Mouse (Mus musculus) forebrain, embryonic 16.5 days (tissue): ENCODE results near the gene Vti1a. TPM values are rescaled to one million over a fixed set of nuclear protein-coding genes. Genes with fewer than 3 reads are reported as not detected.

Experiments
- ATAC-seq: fragments of 200-750 bp; cut with Nextera tagmentation; 2 replicates; pipeline ENCODE4 v1.8.0; 2017; ENCODE audit warnings: mild to moderate bottlenecking, moderate library complexity
- H3K27ac ChIP-seq: fragments of 300-500 bp; sonication (generic); 2 replicates; pipeline ENCODE4 v1.5.1; 2014; ENCODE audit warnings: low read length, control low read depth
- H3K27me3 ChIP-seq: fragments of 300-500 bp; sonication (generic); replicated peaks from 2 replicates; pipeline ENCODE4 v1.6.1; 2014; ENCODE audit warnings: low read length; ENCODE audit not compliant: control insufficient read depth, insufficient read depth
- H3K36me3 ChIP-seq: fragments of 300-500 bp; sonication (generic); 2 replicates; pipeline ENCODE4 v1.6.1; 2014; ENCODE audit not compliant: control insufficient read depth, insufficient read depth
- H3K4me1 ChIP-seq: fragments of 300-500 bp; sonication (generic); replicated peaks from 2 replicates; pipeline ENCODE4 v1.6.1; 2014; ENCODE audit warnings: low read length; ENCODE audit not compliant: control insufficient read depth, insufficient read depth
- H3K4me2 ChIP-seq: fragments of 300-500 bp; sonication (generic); 2 replicates; pipeline ENCODE4 v1.6.1; 2014; ENCODE audit warnings: mild to moderate bottlenecking, low read length, control low read depth
- H3K4me3 ChIP-seq: fragments of 300-500 bp; sonication (generic); replicated peaks from 2 replicates; pipeline ENCODE4 v1.5.1; 2014; ENCODE audit warnings: mild to moderate bottlenecking, low read length, control low read depth
- H3K9ac ChIP-seq: fragments of 300-500 bp; sonication (generic); replicated peaks from 2 replicates; pipeline ENCODE4 v1.6.1; 2014; ENCODE audit warnings: low read depth, low read length, control low read depth
- H3K9me3 ChIP-seq: fragments of 300-500 bp; sonication (generic); 2 replicates; pipeline ENCODE4 v1.6.1; 2016; ENCODE audit warnings: low read length; ENCODE audit not compliant: control insufficient read depth
- WGBS: fragments of 180-500 bp; shearing (Covaris S2); extraction: QIAGEN DNeasy Blood & Tissue Kit; methylation state at CpG from one replicate; pipeline ENCODE4 v1.1.7; 2014; 5-methylcytosine and 5-hydroxymethylcytosine counted together
- polyA plus RNA-seq: library from polyadenylated mRNA; unstranded; fragments of >200 nt; fragmentation: Nextera tagmentation; extraction: Ambion mirVana; gene quantifications from 2 replicates; pipeline ENCODE4 v1.2.1, GENCODE M21; 2015

The Vti1a gene
- polyA plus RNA-seq, 1 experiment from 2014 or later: 34.4 TPM

DNA sequence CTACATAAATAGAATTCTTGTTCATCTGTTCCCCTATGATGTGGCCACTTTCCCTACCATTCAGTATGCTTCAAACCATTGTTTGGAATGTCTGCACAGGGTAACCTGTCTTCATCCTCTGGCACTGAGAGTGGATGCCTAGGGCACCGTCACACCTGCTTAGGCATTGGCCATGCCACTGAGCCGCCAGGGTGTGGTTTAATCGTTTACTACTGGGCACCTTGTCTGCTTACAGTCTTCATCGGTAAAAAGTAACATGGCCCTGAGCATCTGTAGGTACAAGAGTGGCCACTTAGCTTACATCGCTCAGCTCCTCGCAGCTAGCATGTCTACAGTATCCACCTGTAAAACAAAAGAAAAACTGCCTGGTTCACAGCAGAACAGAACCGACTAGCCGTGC, 264.1 kb downstream of the Vti1a start:
- WGBS: 91% methylated on average over 8 of the region's 8 CpGs
- Histone ChIP-seq H3K27ac (no peak overlapping the region), H3K27me3 (no peaks in the 10 kb centered on the region; the same call in 1 of the 2 replicates), H3K36me3 (no peaks in the 10 kb centered on the region), H3K9me3 (no peaks in the 10 kb centered on the region), H3K4me2 (no peak overlapping the region), H3K9ac (no peak overlapping the region), H3K4me3 (no peak overlapping the region), H3K4me1 (peaks cover 15% of the 10 kb centered on the region)
- ATAC-seq: no peak

DNA sequence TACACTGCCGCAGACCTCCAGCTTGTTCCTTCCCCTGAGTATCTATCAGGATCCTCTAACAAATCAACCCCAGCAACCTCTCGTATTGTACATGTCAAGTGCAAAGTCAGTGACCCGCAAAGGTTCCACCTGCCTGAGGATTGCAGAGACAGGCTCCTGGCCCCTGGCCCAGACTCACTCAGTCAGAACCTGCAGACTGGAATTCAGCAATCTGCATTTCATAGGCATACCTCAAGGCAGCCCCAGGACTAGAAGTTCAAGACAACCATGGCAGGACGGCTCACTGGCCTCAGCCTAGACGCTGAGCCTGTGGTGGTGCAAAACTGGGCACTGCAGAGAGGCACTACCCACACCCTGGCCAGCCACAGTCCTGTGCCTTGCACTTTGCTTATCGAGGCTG, 264.6 kb downstream of the Vti1a start:
- Histone ChIP-seq H3K27ac (no peak overlapping the region), H3K4me1 (peaks cover 15% of the 10 kb centered on the region), H3K9me3 (no peaks in the 10 kb centered on the region), H3K36me3 (no peaks in the 10 kb centered on the region), H3K9ac (no peak overlapping the region), H3K4me3 (no peak overlapping the region), H3K4me2 (no peak overlapping the region), H3K27me3 (no peaks in the 10 kb centered on the region; the same call in 1 of the 2 replicates)
- WGBS: 73% methylated on average over 6 of the region's 6 CpGs
- no peak for ATAC-seq

DNA sequence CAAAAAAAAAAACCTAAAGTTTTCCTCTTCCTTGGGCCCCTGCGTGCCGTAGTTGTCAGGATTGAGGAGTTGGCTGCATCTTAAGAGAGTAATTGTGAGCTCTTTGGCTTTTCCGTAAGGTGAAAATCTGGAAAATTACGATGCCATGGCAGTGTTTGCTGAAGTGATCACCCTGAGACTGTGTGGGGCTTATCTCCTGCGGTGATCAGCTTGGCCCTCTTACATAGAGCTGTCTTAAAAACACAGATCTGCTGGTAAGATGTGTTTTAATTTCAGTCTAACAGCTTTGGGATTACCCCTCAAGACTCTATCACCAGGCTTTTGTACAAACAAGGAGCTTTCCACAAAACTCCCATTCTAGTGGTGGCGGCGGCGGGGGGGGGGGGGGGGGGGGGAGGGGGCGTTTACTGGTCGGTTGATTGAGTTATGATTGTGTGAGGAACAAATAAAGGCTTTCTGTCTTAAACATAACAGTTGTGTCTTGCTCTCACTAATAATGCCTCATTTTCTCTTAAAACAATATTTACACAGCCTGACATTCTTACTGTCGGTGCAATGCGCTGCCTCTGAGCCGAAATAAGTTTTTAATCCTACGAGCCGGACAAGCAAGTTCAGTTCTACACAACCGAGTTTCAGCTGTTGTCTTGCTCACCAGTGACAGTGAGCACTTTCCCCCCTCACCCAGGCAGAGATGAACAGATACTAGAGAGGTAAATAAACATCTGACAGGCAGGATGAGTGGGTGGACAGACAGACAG, 267.0 kb downstream of the Vti1a start:
- Histone ChIP-seq H3K4me2 (no peak overlapping the region), H3K27ac (no peak overlapping the region), H3K4me1 (peaks cover 8% of the 10 kb centered on the region), H3K27me3 (no peaks in the 10 kb centered on the region; the same call in 1 of the 2 replicates), H3K36me3 (no peaks in the 10 kb centered on the region), H3K4me3 (no peak overlapping the region), H3K9me3 (no peaks in the 10 kb centered on the region), H3K9ac (no peak overlapping the region)
- ATAC-seq: no peak
- WGBS: 26% methylated on average over 13 of the region's 16 CpGs

DNA sequence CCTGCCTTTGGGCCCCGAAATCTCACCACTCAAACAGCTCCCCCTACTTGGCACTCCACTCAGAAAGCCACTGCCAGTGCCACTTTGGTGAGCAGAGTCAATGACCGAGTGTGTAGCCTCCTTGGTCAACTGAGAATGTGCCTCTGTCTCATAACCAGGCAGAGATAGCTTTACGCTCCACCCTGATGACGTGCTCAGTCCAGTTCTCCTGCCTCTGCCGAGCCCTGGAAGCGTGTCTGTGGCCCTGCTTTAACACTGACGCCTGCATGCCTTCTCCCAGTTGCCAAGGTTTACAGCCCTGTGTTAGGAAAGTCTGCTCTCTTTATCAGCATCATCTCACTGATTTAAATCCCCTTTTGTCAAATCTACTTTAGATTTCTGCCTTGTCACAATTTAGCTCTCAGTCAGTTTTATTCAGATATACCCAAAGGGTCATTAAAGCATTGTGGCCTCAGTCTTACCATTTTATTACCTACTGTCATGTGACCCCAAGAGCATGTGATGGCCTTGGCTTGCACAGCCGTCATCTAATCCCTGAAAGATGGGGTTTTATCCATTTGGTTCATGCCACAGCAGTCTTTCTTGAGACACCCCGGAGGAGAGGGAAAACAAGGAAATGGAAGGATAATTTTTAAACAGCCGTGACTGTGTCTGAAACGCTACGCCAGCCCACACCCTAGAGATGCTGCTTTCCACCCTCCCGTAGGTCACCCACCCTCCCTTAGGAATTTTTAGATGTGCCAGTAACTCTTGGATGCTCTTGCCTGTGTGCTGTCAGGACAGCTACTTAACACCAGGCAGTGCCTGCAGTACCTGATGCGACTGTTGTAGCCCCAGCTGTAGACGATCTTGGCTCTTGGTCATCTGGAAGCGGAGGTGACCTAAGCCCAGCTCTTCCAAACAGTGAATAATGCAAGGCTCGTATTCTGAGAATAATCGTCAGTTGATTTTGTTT, 269.5 kb downstream of the Vti1a start:
- Histone ChIP-seq H3K9me3 (no peaks in the 10 kb centered on the region), H3K27me3 (no peaks in the 10 kb centered on the region), H3K36me3 (no peaks in the 10 kb centered on the region), H3K9ac (no peak overlapping the region), H3K4me2 (no peak overlapping the region), H3K4me3 (no peak overlapping the region), H3K4me1 (peaks cover 7% of the 10 kb centered on the region), H3K27ac (no peak overlapping the region)
- 89% methylated on average over 18 of the region's 18 CpGs for WGBS
- no peak for ATAC-seq

DNA sequence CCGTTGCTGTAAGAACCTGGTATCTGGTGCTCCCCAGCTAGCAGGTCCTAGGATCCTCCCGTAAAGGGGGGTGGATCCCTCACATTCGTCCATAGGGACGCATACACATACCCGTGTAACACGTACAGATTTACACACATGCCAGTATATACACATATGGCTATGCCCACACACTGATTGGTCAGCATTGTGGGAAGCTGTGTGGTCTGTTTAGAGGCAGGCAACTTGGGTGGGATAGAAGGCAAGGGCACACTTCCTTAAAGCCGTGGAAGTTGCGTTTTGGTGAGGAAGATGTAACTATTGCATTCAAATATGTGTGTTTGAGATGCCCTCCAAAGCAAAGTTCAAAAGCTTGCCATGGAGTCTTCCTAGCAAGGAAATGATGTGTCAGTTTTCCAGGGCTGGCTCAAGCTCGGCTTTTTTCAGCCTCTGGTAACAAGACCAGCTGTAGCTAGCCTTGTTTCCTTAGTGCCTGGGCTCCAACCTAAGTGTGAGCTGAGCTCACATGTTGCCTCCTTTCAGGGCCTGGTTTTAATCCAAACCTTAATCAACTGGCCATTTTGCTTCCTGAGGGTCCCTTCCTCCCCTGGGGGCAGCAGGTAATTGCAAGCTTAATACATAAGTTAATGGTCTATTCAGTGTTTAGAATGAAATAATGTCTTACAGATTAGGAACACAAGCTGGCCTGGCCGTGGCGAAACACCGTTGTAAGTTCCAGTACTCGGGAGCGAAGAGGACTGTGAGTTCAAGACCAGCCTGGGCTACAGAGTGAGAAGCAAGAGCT, 271.7 kb downstream of the Vti1a start:
- H3K4me2 ChIP-seq: no peak overlapping the region
- no peak overlapping the region for H3K9ac ChIP-seq
- H3K27me3 ChIP-seq: no peaks in the 10 kb centered on the region
- no peaks in the 10 kb centered on the region for H3K36me3 ChIP-seq
- H3K4me1 ChIP-seq: peaks cover 8% of the 10 kb centered on the region
- H3K27ac ChIP-seq: no peak overlapping the region
- WGBS: 71% methylated on average over 14 of the region's 14 CpGs
- no peak overlapping the region for H3K4me3 ChIP-seq
- no peaks in the 10 kb centered on the region for H3K9me3 ChIP-seq
- ATAC-seq: no peak

DNA sequence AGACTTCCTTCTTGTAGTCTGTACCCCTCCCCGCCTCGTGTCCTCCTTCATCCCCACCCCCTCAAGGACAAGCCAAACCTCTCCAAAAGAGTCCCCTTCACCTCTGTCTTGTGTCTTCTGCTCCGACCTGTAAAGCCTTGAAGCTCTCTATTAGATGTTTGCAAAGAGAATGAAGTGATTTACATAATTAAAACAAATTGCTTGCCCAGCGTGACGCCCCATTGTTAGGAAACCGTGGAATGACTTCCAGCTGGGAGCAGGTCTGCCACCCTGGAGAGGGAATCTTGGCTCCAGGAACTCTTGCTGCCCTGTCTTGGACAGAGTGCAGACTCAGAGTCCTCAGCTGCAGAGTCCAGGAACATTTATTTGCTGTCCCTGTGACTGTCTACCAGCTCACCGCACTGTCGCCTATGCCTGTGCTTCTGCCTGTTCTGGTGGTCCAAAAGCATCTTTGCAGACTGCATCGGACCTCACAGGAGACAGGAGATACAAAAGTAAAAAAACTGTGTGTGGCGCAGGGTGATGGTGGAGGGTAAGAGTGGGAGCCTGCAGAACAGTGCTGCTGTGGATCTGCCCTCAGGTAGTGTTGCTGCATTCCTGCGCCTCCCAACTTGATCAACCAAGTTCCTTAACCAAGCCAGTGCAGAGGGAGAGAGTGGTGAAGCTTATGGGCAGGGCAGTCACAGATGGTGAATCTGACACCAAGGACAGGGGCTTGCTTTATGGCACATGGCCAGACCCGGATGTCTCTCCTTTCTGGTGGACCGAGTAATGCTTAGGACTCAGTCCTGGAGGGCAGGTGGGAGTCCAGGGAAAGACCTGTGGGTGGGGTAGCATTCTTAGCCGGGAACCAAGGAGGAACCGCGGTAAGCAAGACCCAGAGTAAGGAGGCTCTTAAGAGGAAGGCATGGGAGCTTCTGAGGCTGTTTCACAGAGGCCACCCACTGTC, 273.1 kb downstream of the Vti1a start:
- WGBS: 38% methylated on average over 16 of the region's 16 CpGs
- Histone ChIP-seq H3K4me2 (no peak overlapping the region), H3K4me1 (peaks cover 18% of the 10 kb centered on the region), H3K9ac (no peak overlapping the region), H3K36me3 (no peaks in the 10 kb centered on the region), H3K27ac (no peak overlapping the region), H3K4me3 (no peak overlapping the region), H3K27me3 (no peaks in the 10 kb centered on the region; the same call in 1 of the 2 replicates), H3K9me3 (no peaks in the 10 kb centered on the region)
- ATAC-seq: 0 out of 2 replicates have a peak, but pooled peaks have one; percentile 13

DNA sequence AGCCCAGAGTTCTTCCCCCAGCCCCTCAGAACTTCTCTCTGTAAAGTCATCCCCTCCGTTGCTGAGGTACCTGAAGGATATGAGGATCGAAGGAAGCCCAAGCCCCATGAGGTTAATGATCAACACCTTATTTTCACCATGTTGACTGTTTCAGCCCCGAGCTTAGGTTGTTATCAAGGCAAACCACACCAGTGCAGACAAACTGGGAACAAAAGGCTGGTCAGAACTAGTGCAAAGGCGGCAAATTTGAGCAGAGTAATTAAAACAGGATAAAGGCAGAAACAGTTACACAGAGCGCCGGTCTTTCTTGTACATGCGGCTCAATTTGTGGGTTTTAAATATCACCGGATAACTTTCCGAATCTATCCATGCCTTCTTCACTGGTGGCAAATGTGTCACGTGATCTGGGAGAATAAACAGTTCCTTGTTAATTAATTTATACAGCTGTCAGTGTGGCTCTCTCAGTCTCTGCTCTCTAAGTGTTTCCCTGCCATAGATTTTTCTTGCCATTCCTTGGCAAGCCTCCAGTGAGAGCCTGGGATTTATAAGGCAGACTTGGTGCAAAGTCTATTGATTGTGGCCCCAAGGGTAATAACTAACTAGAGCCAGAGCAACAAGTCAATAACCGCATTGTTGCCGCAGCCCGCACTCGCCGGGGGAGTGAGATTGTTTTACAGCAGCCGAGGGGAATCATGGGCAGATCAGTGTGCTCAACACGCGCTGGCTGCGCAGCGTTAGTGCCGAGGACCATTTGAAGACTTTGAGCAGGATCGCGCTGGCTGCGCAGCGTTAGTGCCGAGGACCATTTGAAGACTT, 277.0 kb downstream of the Vti1a start:
- ATAC-seq: peak; percentile 61
- 21% methylated on average over 26 of the region's 26 CpGs for WGBS
- peak overlapping the region; percentile 38 for H3K4me2 ChIP-seq

More for the DNA sequence above, 277.0 kb downstream of the Vti1a start:
- peaks cover 4% of the 10 kb centered on the region; the same call in 1 of the 2 replicates for H3K27me3 ChIP-seq
- H3K27ac ChIP-seq: no peak overlapping the region
- H3K4me1 ChIP-seq: peaks cover 32% of the 10 kb centered on the region
- H3K9me3 ChIP-seq: no peaks in the 10 kb centered on the region
- no peak overlapping the region for H3K9ac ChIP-seq
- peak overlapping the region; percentile 5; the same call in 1 of the 2 replicates for H3K4me3 ChIP-seq
- H3K36me3 ChIP-seq: no peaks in the 10 kb centered on the region
